Mouse (Mus musculus): Measurements from ENCODE around the gene Rpl36. TPM values are rescaled to one million over a fixed set of nuclear protein-coding genes. Genes with fewer than 3 reads are reported as not detected.
"Not testable (repeated sequence)": the region's sequence is repeated elsewhere in the genome, so short reads cannot be mapped to it uniquely, and the experiment has no call there.

The Rpl36 gene
- polyA plus RNA-seq, 1 experiment from 2014 or later, result 1,422 TPM

GRCm38 (mm10) chr17:56616725-56617124 is 3.5 kb downstream of the Rpl36 start:
- peaks cover 3% of the 10 kb centered on the region; the same call in 1 of the 2 replicates for H3K4me1 ChIP-seq (replicated peaks; ENCODE audit: control insufficient read depth, insufficient read depth, low read length)
- H3K27me3 ChIP-seq (replicated peaks; ENCODE audit: control insufficient read depth, insufficient read depth, low read length), result no peaks in the 10 kb centered on the region
- no peak overlapping the region for H3K4me2 ChIP-seq (replicated peaks; ENCODE audit: low read depth)
- no peak overlapping the region for H3K27ac ChIP-seq (ENCODE audit: low read depth, low read length)
- TF ChIP-seq CTCF (IDR thresholded peaks at IDR 0.05; ENCODE audit: low read depth), result no peak
- no peak for ATAC-seq
- no peak overlapping the region for H3K9ac ChIP-seq (ENCODE audit: low read depth, low read length)
- H3K36me3 ChIP-seq (ENCODE audit: control insufficient read depth, insufficient read depth), result peaks cover 66% of the 10 kb centered on the region
- H3K4me3 ChIP-seq (ENCODE audit: low read depth, low read length), result no peak overlapping the region
- 78% methylated on average over 3 of the region's 3 CpGs for WGBS
- H3K9me3 ChIP-seq (ENCODE audit: control insufficient read depth), result no peaks in the 10 kb centered on the region

DNA sequence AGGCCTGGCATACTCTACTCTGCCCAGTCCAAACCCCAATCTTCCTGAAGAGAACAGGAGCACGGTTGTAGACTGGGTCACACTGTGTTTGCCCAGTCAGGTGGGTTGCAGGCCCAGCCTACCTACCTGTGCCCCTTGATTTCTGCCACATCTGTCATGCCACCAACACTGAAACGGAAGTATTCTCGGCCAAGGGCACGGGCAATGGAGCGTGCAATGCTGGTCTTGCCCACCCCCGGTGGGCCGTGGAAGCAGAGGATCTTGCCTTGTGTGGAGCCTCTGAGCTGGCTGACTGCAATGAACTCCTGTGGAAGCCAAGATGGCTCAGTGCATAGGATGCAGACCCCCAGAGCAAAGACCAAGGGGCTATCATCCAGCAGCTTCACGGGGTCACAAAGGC is 4.4 kb downstream of the Rpl36 start:
- H3K4me1 ChIP-seq (replicated peaks; ENCODE audit: control insufficient read depth, insufficient read depth, low read length), result peaks cover 3% of the 10 kb centered on the region; the same call in 1 of the 2 replicates
- ATAC-seq, result no peak
- no peaks in the 10 kb centered on the region for H3K27me3 ChIP-seq (replicated peaks; ENCODE audit: control insufficient read depth, insufficient read depth, low read length)
- peaks cover 75% of the 10 kb centered on the region for H3K36me3 ChIP-seq (ENCODE audit: control insufficient read depth, insufficient read depth)
- WGBS, result 88% methylated on average over 8 of the region's 8 CpGs
- TF ChIP-seq CTCF (IDR thresholded peaks at IDR 0.05; ENCODE audit: low read depth), result no peak
- H3K9ac ChIP-seq (ENCODE audit: low read depth, low read length), result no peak overlapping the region
- H3K27ac ChIP-seq (ENCODE audit: low read depth, low read length), result no peak overlapping the region
- H3K4me3 ChIP-seq (ENCODE audit: low read depth, low read length), result no peak overlapping the region
- H3K4me2 ChIP-seq (replicated peaks; ENCODE audit: low read depth), result no peak overlapping the region
- no peaks in the 10 kb centered on the region for H3K9me3 ChIP-seq (ENCODE audit: control insufficient read depth)

DNA sequence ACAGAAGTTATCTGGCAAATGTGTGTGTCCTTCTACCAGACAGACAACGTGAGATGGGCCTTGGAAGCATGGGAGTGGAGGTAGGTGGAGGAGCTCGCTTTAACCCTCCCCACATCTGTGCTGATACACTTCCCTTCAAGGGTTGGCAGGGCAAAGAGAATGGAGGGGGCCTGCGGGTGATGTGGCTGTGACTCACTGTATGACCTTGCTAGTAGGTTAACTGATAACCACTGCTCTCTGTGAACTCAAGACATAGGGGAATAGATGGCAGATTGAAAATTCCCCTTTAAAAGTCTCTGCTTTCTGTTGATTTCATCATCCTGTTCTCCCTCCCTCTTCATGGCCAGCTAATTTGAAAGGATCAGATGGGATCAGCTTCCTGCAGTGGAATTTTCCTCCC is 12.3 kb downstream of the Rpl36 start:
- Histone ChIP-seq H3K4me3 (ENCODE audit: low read depth, low read length) (no peak overlapping the region), H3K4me1 (replicated peaks; ENCODE audit: control insufficient read depth, insufficient read depth, low read length) (peaks cover 13% of the 10 kb centered on the region; the same call in 1 of the 2 replicates), H3K27ac (ENCODE audit: low read depth, low read length) (no peak overlapping the region), H3K36me3 (ENCODE audit: control insufficient read depth, insufficient read depth) (peaks cover 27% of the 10 kb centered on the region), H3K9ac (ENCODE audit: low read depth, low read length) (no peak overlapping the region), H3K27me3 (replicated peaks; ENCODE audit: control insufficient read depth, insufficient read depth, low read length) (no peaks in the 10 kb centered on the region), H3K4me2 (replicated peaks; ENCODE audit: low read depth) (peak overlapping the region; percentile 93; the same call in 1 of the 2 replicates), H3K9me3 (ENCODE audit: control insufficient read depth) (no peaks in the 10 kb centered on the region)
- TF ChIP-seq CTCF (IDR thresholded peaks at IDR 0.05; ENCODE audit: low read depth), result no peak
- 54% methylated on average over 3 of the region's 3 CpGs for WGBS
- no peak for ATAC-seq

DNA sequence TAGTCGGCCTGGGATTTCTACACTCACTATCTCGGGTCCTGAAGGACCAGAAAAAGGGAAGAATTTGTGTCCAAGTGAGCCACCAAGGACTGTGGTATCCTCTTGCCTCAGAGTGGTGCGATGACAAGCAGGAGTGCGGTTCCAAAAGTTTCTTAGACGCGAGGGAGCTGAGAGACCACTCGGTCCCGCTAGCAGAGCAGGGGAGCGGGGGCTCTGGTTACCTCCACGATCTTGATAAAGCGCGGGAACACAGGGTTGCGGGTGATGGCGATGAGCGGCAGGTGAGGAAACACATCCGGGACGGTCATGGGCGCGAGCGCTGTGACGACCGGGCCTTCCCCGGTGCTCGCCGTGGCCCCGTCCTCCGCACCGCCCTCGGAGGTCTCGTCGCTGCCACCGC is 13.0 kb downstream of the Rpl36 start:
- Histone ChIP-seq H3K4me3 (ENCODE audit: low read depth, low read length) (peak overlapping the region; percentile 69), H3K4me1 (replicated peaks; ENCODE audit: control insufficient read depth, insufficient read depth, low read length) (peaks cover 13% of the 10 kb centered on the region; the same call in 1 of the 2 replicates), H3K9ac (ENCODE audit: low read depth, low read length) (peak overlapping the region; percentile 75), H3K9me3 (ENCODE audit: control insufficient read depth) (no peaks in the 10 kb centered on the region), H3K27ac (ENCODE audit: low read depth, low read length) (no peak overlapping the region), H3K36me3 (ENCODE audit: control insufficient read depth, insufficient read depth) (peaks cover 20% of the 10 kb centered on the region), H3K4me2 (replicated peaks; ENCODE audit: low read depth) (peak overlapping the region; percentile 93), H3K27me3 (replicated peaks; ENCODE audit: control insufficient read depth, insufficient read depth, low read length) (no peaks in the 10 kb centered on the region)
- no peak for TF ChIP-seq CTCF (IDR thresholded peaks at IDR 0.05; ENCODE audit: low read depth)
- under 1% methylated on average over 32 of the region's 32 CpGs for WGBS
- peak; percentile 1; the same call in 1 of the 2 replicates for ATAC-seq

- WGBS, result under 1% methylated on average over 51 of the region's 51 CpGs
- ATAC-seq, result peak; percentile 89
- peak within 1 kb of the TSS; percentile 75 for H3K9ac ChIP-seq (ENCODE audit: low read depth, low read length)
- peak within 1 kb of the TSS; percentile 61 for H3K27ac ChIP-seq (ENCODE audit: low read depth, low read length)
- TF ChIP-seq CTCF (IDR thresholded peaks at IDR 0.05; ENCODE audit: low read depth), result no peak; the same call in 1 of the 2 replicates
- peak within 1 kb of the TSS; percentile 93 for H3K4me2 ChIP-seq (replicated peaks; ENCODE audit: low read depth)
- peaks cover 16% of the 10 kb centered on the region for H3K36me3 ChIP-seq (ENCODE audit: control insufficient read depth, insufficient read depth)
- H3K27me3 ChIP-seq (replicated peaks; ENCODE audit: control insufficient read depth, insufficient read depth, low read length), result no peaks in the 10 kb centered on the region
- no peaks in the 10 kb centered on the region for H3K9me3 ChIP-seq (ENCODE audit: control insufficient read depth)
- H3K4me1 ChIP-seq (replicated peaks; ENCODE audit: control insufficient read depth, insufficient read depth, low read length), result peaks cover 13% of the 10 kb centered on the region; the same call in 1 of the 2 replicates
- peak within 1 kb of the TSS; percentile 69 for H3K4me3 ChIP-seq (ENCODE audit: low read depth, low read length)
Measured at GRCm38 (mm10) chr17:56626754-56627470, 13.7 kb downstream of the Rpl36 start, which contains the start of gene Lonp1. Lonp1 (minus strand) TSS chr17:56626887.

GRCm38 (mm10) chr17:56627530-56628277 is 14.5 kb downstream of the Rpl36 start, which contains the start of gene Catsperd:
Catsperd (plus strand) TSS chr17:56628143.
- H3K27ac ChIP-seq (ENCODE audit: low read depth, low read length), result peak within 1 kb of the TSS; percentile 61
- peak; percentile 35 for ATAC-seq
- no peaks in the 10 kb centered on the region for H3K27me3 ChIP-seq (replicated peaks; ENCODE audit: control insufficient read depth, insufficient read depth, low read length)
- 7% methylated on average over 26 of the region's 26 CpGs for WGBS
- no peak within 1 kb of the TSS for H3K9ac ChIP-seq (ENCODE audit: low read depth, low read length)
- H3K4me2 ChIP-seq (replicated peaks; ENCODE audit: low read depth), result peak within 1 kb of the TSS; percentile 93
- peak within 1 kb of the TSS; percentile 69 for H3K4me3 ChIP-seq (ENCODE audit: low read depth, low read length)
- peaks cover 13% of the 10 kb centered on the region; the same call in 1 of the 2 replicates for H3K4me1 ChIP-seq (replicated peaks; ENCODE audit: control insufficient read depth, insufficient read depth, low read length)
- no peaks in the 10 kb centered on the region for H3K9me3 ChIP-seq (ENCODE audit: control insufficient read depth)
- TF ChIP-seq CTCF (IDR thresholded peaks at IDR 0.05; ENCODE audit: low read depth), result no peak
- peaks cover 8% of the 10 kb centered on the region for H3K36me3 ChIP-seq (ENCODE audit: control insufficient read depth, insufficient read depth)

DNA sequence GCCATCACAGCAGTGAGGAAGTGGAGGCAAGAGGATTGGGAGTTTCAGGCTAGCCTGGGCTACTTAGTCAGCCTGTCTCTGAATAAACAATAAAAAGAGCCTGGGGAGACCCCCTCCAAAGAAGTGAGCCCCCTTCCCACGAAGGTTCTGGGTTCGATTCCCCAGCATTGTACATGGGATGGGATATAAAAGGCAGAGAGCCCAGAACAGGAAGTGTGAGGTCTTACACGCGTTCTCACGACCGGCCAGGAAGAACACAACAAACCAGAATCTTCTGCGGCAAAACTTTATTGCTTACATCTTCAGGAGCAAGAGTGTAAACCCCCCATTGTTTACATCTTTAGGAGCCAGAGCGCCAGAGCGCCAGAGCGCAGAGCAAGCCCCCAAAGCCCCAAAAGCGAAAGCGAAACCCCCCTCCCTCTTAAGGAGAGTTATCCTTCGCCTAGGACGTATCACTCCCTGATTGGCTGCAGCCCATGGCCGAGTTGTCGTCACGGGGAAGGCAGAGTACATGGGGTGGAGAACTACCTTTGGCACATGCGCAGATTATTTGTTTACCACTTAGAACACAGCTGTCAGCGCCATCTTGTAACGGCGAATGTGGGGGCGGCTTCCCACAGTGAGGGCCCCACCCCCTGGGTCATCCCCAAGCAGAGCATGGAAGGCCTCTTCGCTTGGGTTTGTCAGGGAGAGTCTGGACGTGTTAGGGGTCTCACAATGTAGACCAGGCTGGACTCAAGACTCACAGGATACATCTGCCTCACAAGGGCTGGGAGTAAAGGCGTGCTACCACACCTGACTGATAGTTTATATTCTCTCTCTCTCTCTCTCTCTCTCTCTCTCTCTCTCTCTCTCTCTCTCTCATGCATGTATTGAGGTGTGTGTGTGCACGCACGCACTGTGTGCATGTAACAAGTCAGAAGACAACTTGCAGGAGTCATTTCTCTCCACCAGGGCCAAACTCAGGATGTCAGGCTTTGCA is 16.9 kb downstream of the Rpl36 start:
- not testable (repeated sequence) for H3K36me3 ChIP-seq (ENCODE audit: control insufficient read depth, insufficient read depth); H3K4me2 ChIP-seq (replicated peaks; ENCODE audit: low read depth); H3K9me3 ChIP-seq (ENCODE audit: control insufficient read depth); H3K27me3 ChIP-seq (replicated peaks; ENCODE audit: control insufficient read depth, insufficient read depth, low read length); H3K27ac ChIP-seq (ENCODE audit: low read depth, low read length); ATAC-seq; H3K4me3 ChIP-seq (ENCODE audit: low read depth, low read length); H3K9ac ChIP-seq (ENCODE audit: low read depth, low read length)
- 83% methylated on average over 27 of the region's 27 CpGs for WGBS
- peaks cover 13% of the 10 kb centered on the region; the same call in 1 of the 2 replicates for H3K4me1 ChIP-seq (replicated peaks; ENCODE audit: control insufficient read depth, insufficient read depth, low read length)
